Mouse (Mus musculus): Measurements from ENCODE around the gene Ppp4r4.

- no peak for TF ChIP-seq POLR2A (IDR thresholded peaks at IDR 0.05; ENCODE audit: control insufficient read depth, low read depth, low read length)
- TF ChIP-seq CTCF (IDR thresholded peaks at IDR 0.05; ENCODE audit: control insufficient read depth, insufficient read depth, insufficient replicate concordance, low read depth, low read length) = no peak
Observed at GRCm38 (mm10) chr12:103498768-103499167, 33.3 kb upstream of the Ppp4r4 start.

Measured in testis, adult 2 months (tissue).